Mouse (Mus musculus) midbrain, embryonic 13.5 days (tissue): Measurements from ENCODE around the gene Olfr51. TPM values are rescaled to one million over a fixed set of nuclear protein-coding genes. Genes with fewer than 3 reads are reported as not detected.
"Not testable (repeated sequence)": the region's sequence is repeated elsewhere in the genome, so short reads cannot be mapped to it uniquely, and the experiment has no call there.

Source experiments
- ATAC-seq: fragments of 200-750 bp; cut with Nextera tagmentation; 2 replicates; pipeline ENCODE4 v1.8.0; 2017; ENCODE audit warnings: mild to moderate bottlenecking, moderate TSS enrichment, moderate library complexity
- H3K27ac ChIP-seq: fragments of 300-500 bp; sonication (generic); 2 replicates; pipeline ENCODE4 v1.5.1; 2015; ENCODE audit warnings: inconsistent platforms, mild to moderate bottlenecking, moderate library complexity
- H3K27me3 ChIP-seq: fragments of 300-500 bp; sonication (generic); 2 replicates; pipeline ENCODE4 v1.6.1; 2015; ENCODE audit warnings: mild to moderate bottlenecking, inconsistent platforms
- H3K36me3 ChIP-seq: fragments of 300-500 bp; sonication (generic); 2 replicates; pipeline ENCODE4 v1.6.1; 2015; ENCODE audit warnings: mild to moderate bottlenecking, inconsistent platforms
- H3K4me1 ChIP-seq: fragments of 300-500 bp; sonication (generic); replicated peaks from 2 replicates; pipeline ENCODE4 v1.6.1; 2015; ENCODE audit warnings: inconsistent platforms
- H3K4me2 ChIP-seq: fragments of 300-500 bp; sonication (generic); replicated peaks from 2 replicates; pipeline ENCODE4 v1.6.1; 2015; ENCODE audit warnings: moderate library complexity, mild to moderate bottlenecking, inconsistent platforms
- H3K4me3 ChIP-seq: fragments of 300-500 bp; sonication (generic); replicated peaks from 2 replicates; pipeline ENCODE4 v1.5.1; 2015; ENCODE audit warnings: mild to moderate bottlenecking, inconsistent platforms
- H3K9ac ChIP-seq: fragments of 300-500 bp; sonication (generic); replicated peaks from 2 replicates; pipeline ENCODE4 v1.6.1; 2015; ENCODE audit warnings: mild to moderate bottlenecking, inconsistent platforms
- H3K9me3 ChIP-seq: fragments of 300-500 bp; sonication (generic); 2 replicates; pipeline ENCODE4 v1.6.1; 2016; ENCODE audit warnings: mild to moderate bottlenecking, inconsistent platforms
- WGBS: fragments of 180-500 bp; shearing (Covaris S2); methylation state at CpG from one replicate; pipeline ENCODE4 v1.1.7; 2015; 5-methylcytosine and 5-hydroxymethylcytosine counted together
- polyA plus RNA-seq: library from polyadenylated mRNA; unstranded; fragments of >200 nt; fragmentation: Nextera tagmentation; extraction: Ambion mirVana; gene quantifications from 2 replicates; pipeline ENCODE4 v1.2.1, GENCODE M21; 2015

Olfr51 gene
- not detected in 2 replicates for polyA plus RNA-seq

DNA sequence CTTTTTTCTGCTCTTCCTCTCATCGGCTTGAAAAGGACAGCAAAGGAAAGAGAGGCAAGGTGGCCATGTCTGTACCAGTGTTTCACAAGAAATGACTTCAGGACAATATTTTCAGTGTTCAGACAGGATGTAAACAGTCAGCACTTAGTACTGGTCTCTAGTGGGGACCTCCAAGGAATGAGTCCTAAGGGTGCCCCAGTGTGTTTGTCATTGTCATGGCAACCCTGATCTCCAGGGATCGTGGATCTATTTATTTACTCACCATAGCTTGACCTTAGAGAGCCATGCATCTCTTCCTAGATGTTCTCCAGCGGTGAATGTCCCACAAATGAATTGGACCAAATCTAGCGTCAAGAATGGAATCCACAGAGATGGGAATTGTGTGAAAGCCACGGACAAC is at the start of gene Olfr51:
TSS of gene Olfr51 (plus strand) at position 301 of the 400 bp plus-strand sequence.
- Histone ChIP-seq H3K27ac (no peak within 1 kb of the TSS), H3K9ac (no peak within 1 kb of the TSS), H3K4me2 (no peak within 1 kb of the TSS), H3K9me3 (0 out of 2 replicates have a peak, but pooled peaks cover 4% of the 10 kb centered on the region), H3K4me1 (no peaks in the 10 kb centered on the region), H3K36me3 (no peaks in the 10 kb centered on the region), H3K27me3 (no peaks in the 10 kb centered on the region), H3K4me3 (no peak within 1 kb of the TSS)
- 78% methylated on average over 5 of the region's 5 CpGs for WGBS
- ATAC-seq: no peak

DNA sequence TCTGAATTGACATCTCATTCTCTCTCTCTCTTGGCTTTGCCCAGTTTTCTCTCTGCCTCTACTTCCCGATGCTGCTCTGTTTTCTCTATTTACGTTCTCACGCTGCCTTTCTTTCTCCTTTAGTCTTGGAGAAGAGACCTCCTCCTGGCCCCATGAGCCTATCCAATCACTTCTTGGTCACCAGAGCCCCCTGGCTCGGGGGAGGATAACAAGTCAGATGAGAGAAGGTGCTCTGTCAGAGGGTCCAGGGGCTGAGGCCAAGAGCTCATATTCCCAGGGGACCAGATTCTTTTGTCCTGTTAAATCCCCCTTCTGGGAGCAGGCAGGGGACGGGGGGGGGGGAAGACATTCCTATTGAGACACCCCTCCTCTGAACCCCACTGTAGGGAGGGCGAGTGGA is 49.7 kb upstream of the Olfr51 start, which contains the start of gene Prop1:
TSS of gene Prop1 (minus strand) at position 101 of the 400 bp plus-strand sequence.
- ATAC-seq: no peak
- 63% methylated on average over 6 of the region's 6 CpGs for WGBS

DNA sequence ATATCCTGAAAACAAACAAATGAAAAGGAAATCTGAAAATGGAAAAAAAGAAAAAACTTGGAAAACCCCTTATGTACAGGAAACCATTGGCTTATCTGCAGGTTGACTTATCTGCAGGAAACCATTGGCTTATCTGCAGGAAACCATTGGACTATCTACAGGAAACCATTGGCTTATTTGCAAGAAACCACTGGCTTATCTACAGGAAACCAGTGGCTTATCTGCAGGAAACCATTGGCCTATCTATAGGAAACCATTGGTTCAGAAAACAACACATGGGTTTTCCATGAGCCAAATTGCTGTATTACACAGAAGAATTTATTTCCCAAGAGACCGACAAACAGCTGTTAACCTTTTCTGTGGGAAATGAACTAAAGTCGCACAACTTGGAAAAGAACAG is 38.5 kb upstream of the Olfr51 start:
- Histone ChIP-seq H3K27ac (no peak overlapping the region), H3K9me3 (no peaks in the 10 kb centered on the region), H3K36me3 (no peaks in the 10 kb centered on the region), H3K4me3 (no peak overlapping the region), H3K27me3 (no peaks in the 10 kb centered on the region), H3K4me2 (no peak overlapping the region), H3K4me1 (0 out of 2 replicates have a peak, but pooled peaks cover 9% of the 10 kb centered on the region), H3K9ac (no peak overlapping the region)
- no peak for ATAC-seq
- WGBS: 89% methylated on average over 2 of the region's 2 CpGs

More for the DNA sequence above, 49.7 kb upstream of the Olfr51 start, which contains the start of gene Prop1:
- Histone ChIP-seq H3K4me3 (no peak within 1 kb of the TSS), H3K9ac (no peak within 1 kb of the TSS), H3K4me2 (no peak within 1 kb of the TSS), H3K27me3 (no peaks in the 10 kb centered on the region), H3K9me3 (no peaks in the 10 kb centered on the region), H3K36me3 (no peaks in the 10 kb centered on the region), H3K4me1 (no peaks in the 10 kb centered on the region), H3K27ac (no peak within 1 kb of the TSS)

DNA sequence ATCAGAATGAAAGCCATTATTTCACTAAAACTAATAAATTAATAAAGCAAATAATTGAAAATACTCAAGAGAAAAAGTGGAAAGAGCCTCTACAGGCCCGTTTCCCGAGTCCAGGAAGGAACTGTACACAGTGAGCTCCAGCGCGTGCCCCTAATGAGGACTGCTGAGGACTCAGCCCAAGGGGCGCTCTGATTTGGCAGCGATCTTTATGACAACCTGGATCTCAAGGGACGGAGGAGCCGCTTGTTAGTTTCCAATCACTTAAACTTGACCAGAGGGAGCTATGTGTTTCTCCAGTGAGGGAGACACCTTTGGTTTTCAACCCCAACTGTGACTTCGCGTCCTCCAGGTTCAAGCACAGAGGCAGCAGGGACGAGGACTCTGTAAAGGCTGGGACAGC is 37.2 kb upstream of the Olfr51 start, which contains the start of gene Olfr1378:
TSS of gene Olfr1378 (plus strand) at position 301 of the 400 bp plus-strand sequence.
- 81% methylated on average over 11 of the region's 11 CpGs for WGBS

GRCm38 (mm10) chr11:50977216-50977615 is 26.2 kb upstream of the Olfr51 start:
- H3K4me3 ChIP-seq: no peak overlapping the region
- no peaks in the 10 kb centered on the region for H3K36me3 ChIP-seq
- H3K9ac ChIP-seq: no peak overlapping the region
- H3K9me3 ChIP-seq: no peaks in the 10 kb centered on the region
- H3K27ac ChIP-seq: no peak overlapping the region
- no peak overlapping the region for H3K4me2 ChIP-seq
- H3K4me1 ChIP-seq: no peaks in the 10 kb centered on the region
- WGBS: 74% methylated on average over 4 of the region's 4 CpGs
- ATAC-seq: no peak
- no peaks in the 10 kb centered on the region for H3K27me3 ChIP-seq

More for the DNA sequence above, 37.2 kb upstream of the Olfr51 start, which contains the start of gene Olfr1378:
- Histone ChIP-seq H3K9me3 (no peaks in the 10 kb centered on the region), H3K27ac (no peak within 1 kb of the TSS), H3K4me1 (0 out of 2 replicates have a peak, but pooled peaks cover 9% of the 10 kb centered on the region), H3K9ac (no peak within 1 kb of the TSS), H3K4me2 (no peak within 1 kb of the TSS), H3K36me3 (no peaks in the 10 kb centered on the region), H3K27me3 (no peaks in the 10 kb centered on the region), H3K4me3 (no peak within 1 kb of the TSS)
- no peak for ATAC-seq

GRCm38 (mm10) chr11:50981667-50982066 is 21.7 kb upstream of the Olfr51 start, which contains the start of gene Olfr1377:
TSS of gene Olfr1377 (plus strand) at chr11:50981967.
- WGBS: 55% methylated on average over 5 of the region's 5 CpGs
- Histone ChIP-seq H3K4me3 (no peak within 1 kb of the TSS), H3K27ac (no peak within 1 kb of the TSS), H3K9me3 (no peaks in the 10 kb centered on the region), H3K9ac (no peak within 1 kb of the TSS), H3K4me2 (no peak within 1 kb of the TSS), H3K4me1 (no peaks in the 10 kb centered on the region), H3K36me3 (no peaks in the 10 kb centered on the region), H3K27me3 (no peaks in the 10 kb centered on the region)
- ATAC-seq: no peak

- H3K4me1 ChIP-seq: no peaks in the 10 kb centered on the region
- H3K27ac ChIP-seq: no peak overlapping the region
- no peak overlapping the region for H3K4me2 ChIP-seq
- 77% methylated on average over 5 of the region's 5 CpGs for WGBS
- H3K36me3 ChIP-seq: no peaks in the 10 kb centered on the region
- no peaks in the 10 kb centered on the region for H3K27me3 ChIP-seq
- no peak overlapping the region for H3K9ac ChIP-seq
- H3K9me3 ChIP-seq: no peaks in the 10 kb centered on the region
- H3K4me3 ChIP-seq: no peak overlapping the region
- ATAC-seq: no peak
These were observed 8.4 kb downstream of the Olfr51 start for GRCm38 (mm10) chr11:51011821-51012220.

DNA sequence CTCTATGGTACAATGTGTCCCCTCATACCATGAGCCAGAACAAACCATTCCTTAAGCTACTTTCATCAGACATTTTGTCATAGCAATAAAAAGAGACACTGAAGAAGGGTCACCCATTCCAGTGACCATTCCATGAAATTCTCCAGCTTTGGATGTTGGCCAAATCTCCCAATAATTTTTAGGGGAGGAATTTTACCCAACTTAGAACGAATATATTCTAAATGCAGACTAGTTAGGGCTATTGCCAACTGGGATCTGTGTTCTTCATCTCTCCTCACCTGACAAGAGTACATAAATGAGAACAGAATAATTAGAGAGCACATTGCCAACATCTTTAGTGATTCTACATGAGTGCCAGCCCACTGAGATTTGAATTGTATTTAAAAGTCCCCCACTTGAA is 10.5 kb downstream of the Olfr51 start, which contains the start of gene Olfr54:
TSS of gene Olfr54 (plus strand) at position 301 of the 400 bp plus-strand sequence.
- no peak for ATAC-seq
- no peak within 1 kb of the TSS for H3K9ac ChIP-seq
- H3K36me3 ChIP-seq: no peaks in the 10 kb centered on the region
- no peaks in the 10 kb centered on the region for H3K4me1 ChIP-seq
- H3K9me3 ChIP-seq: no peaks in the 10 kb centered on the region
- no peaks in the 10 kb centered on the region for H3K27me3 ChIP-seq
- H3K4me3 ChIP-seq: no peak within 1 kb of the TSS
- WGBS: 69% methylated on average over 1 of the region's 1 CpGs
- H3K4me2 ChIP-seq: no peak within 1 kb of the TSS
- H3K27ac ChIP-seq: no peak within 1 kb of the TSS

DNA sequence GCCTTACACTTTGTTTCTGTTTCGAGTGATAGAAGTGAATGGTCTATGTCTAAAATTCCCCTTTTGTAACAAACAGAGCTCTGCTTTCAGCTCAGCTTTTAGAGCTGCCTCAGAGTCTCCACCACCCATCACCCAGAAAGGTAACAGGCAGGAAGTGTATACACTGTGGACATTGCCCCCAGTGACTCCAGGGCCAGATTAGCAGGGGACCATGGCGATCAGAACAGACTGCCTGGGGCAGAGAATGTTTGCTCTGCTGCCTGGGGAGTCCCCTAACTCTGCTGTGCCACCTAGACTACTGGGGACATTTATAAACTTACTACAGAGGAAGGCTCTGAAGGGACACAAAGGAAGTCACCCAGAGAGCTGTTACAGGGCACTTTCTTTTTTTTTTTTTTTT is 12.9 kb downstream of the Olfr51 start:
- no peaks in the 10 kb centered on the region for H3K36me3 ChIP-seq
- no peaks in the 10 kb centered on the region for H3K27me3 ChIP-seq
- no peaks in the 10 kb centered on the region for H3K9me3 ChIP-seq
- no peak overlapping the region for H3K4me2 ChIP-seq
- H3K4me3 ChIP-seq: no peak overlapping the region
- WGBS: 45% methylated on average over 2 of the region's 2 CpGs
- no peak overlapping the region for H3K9ac ChIP-seq
- no peak overlapping the region for H3K27ac ChIP-seq
- H3K4me1 ChIP-seq: no peaks in the 10 kb centered on the region
- ATAC-seq: no peak

GRCm38 (mm10) chr11:51026811-51027210 is 23.4 kb downstream of the Olfr51 start:
- WGBS: 83% methylated on average over 11 of the region's 11 CpGs
- H3K9me3 ChIP-seq, H3K27ac ChIP-seq, H3K36me3 ChIP-seq, H3K4me1 ChIP-seq, H3K4me3 ChIP-seq, H3K27me3 ChIP-seq, H3K9ac ChIP-seq, H3K4me2 ChIP-seq, ATAC-seq: not testable (repeated sequence)

DNA sequence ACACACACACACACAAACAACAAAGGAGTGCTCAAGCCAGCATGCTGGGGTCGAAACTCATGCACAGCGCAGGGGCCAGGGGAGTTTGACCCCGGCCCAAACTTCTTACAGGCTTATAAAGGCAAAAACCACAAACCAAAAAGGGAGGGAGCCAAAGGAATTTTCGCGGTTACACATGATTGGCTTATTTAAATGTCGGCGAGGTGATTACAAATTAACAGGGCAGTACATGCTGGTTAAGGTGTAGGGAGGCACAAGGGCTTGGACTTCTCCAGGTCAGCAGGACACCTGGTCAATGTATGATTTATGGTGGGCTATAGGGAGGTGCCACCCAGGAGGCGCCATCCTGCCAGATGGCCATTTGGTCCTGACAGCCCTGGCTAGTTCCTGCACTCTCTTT is 26.0 kb downstream of the Olfr51 start:
- ATAC-seq, H3K27me3 ChIP-seq, H3K9ac ChIP-seq, H3K27ac ChIP-seq, H3K4me2 ChIP-seq, H3K4me3 ChIP-seq, H3K4me1 ChIP-seq, H3K9me3 ChIP-seq, H3K36me3 ChIP-seq: not testable (repeated sequence)
- WGBS: 65% methylated on average over 8 of the region's 8 CpGs

DNA sequence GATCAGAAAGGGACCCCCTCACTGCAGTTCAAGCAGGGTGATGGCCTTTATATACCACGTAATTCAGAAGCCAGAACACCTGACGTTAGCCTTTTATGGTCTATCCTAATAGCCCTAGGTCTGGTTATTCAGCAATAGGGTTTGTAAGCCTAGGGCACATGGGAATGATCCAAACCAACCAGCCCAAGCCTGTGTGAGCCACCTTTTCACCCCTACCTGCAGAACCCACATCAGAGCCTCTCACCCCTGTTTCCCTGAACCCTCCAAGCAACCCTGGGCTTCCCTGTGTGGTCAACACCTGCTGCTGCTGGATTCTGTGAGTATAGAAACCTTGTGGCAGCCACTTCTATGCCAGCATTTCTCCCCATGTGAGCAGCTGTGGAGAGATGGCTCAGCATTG is 26.8 kb downstream of the Olfr51 start:
- WGBS: 89% methylated on average over 2 of the region's 2 CpGs
- no peak overlapping the region for H3K9ac ChIP-seq
- H3K27me3 ChIP-seq: no peaks in the 10 kb centered on the region
- no peaks in the 10 kb centered on the region for H3K9me3 ChIP-seq
- H3K27ac ChIP-seq: no peak overlapping the region
- no peak overlapping the region for H3K4me3 ChIP-seq
- ATAC-seq: no peak
- H3K4me1 ChIP-seq: no peaks in the 10 kb centered on the region
- no peak overlapping the region for H3K4me2 ChIP-seq
- no peaks in the 10 kb centered on the region for H3K36me3 ChIP-seq

GRCm38 (mm10) chr11:51032851-51033250 is 29.5 kb downstream of the Olfr51 start:
- no peak for ATAC-seq
- Histone ChIP-seq H3K4me1 (no peaks in the 10 kb centered on the region), H3K4me3 (no peak overlapping the region), H3K9me3 (no peaks in the 10 kb centered on the region), H3K36me3 (no peaks in the 10 kb centered on the region), H3K9ac (no peak overlapping the region), H3K4me2 (no peak overlapping the region), H3K27me3 (no peaks in the 10 kb centered on the region), H3K27ac (no peak overlapping the region)
- 18% methylated on average over 1 of the region's 1 CpGs for WGBS
